Mouse (Mus musculus): Measurements from ENCODE around the gene Smad6.

Smad6 gene

GRCm38 (mm10) chr9:63989214-63989613, 32.6 kb downstream of the Smad6 start:
- no peak for DNase-seq (ENCODE audit: low spot score in 2 of 2)

- DNase-seq (ENCODE audit: low spot score in 2 of 2) = no peak
These were observed 36.7 kb downstream of the Smad6 start for GRCm38 (mm10) chr9:63985125-63985524.

- no peak for DNase-seq (ENCODE audit: low spot score in 2 of 2)
These were observed 38.8 kb downstream of the Smad6 start for GRCm38 (mm10) chr9:63982937-63983632.

DNA sequence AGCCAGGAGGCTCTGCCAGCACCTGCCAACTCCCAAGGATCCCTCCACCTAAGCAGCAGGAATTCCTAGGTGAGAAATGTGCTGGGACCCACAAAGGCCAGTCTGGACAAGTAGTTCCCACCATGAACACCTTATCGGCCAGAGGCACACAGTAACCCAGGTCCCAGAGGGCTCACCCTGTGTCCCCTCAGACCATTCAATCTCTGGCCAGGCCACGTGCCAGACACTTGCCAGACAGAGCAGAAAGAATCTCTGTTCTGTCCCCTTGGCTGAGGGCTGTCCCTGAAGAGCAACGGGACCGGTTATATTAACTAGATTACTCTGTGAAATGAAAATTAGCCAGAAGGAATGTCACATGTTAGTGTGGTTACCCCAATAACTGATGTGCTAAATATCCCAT, 39.9 kb downstream of the Smad6 start:
- no peak for DNase-seq (ENCODE audit: low spot score in 2 of 2)

DNA sequence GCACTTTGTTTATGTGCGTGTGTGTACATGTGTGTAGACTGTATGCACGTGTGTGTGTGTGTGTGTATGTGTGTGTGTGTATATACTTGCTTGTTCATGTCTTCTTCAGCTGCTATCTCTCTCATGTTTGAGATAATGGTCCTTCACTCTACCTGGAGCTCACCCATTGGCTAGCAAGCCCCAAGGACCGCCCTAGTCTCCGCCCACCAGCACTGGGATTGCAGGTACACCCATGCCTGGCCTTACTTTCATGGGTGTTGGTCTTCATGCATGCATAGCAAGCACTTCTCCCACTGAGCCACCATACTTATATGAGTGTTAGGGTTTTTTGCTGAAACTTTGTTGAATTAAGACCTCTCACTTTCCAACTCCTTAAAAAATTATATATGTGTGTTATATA, 40.5 kb downstream of the Smad6 start:
- DNase-seq (ENCODE audit: low spot score in 2 of 2) = no peak

DNA sequence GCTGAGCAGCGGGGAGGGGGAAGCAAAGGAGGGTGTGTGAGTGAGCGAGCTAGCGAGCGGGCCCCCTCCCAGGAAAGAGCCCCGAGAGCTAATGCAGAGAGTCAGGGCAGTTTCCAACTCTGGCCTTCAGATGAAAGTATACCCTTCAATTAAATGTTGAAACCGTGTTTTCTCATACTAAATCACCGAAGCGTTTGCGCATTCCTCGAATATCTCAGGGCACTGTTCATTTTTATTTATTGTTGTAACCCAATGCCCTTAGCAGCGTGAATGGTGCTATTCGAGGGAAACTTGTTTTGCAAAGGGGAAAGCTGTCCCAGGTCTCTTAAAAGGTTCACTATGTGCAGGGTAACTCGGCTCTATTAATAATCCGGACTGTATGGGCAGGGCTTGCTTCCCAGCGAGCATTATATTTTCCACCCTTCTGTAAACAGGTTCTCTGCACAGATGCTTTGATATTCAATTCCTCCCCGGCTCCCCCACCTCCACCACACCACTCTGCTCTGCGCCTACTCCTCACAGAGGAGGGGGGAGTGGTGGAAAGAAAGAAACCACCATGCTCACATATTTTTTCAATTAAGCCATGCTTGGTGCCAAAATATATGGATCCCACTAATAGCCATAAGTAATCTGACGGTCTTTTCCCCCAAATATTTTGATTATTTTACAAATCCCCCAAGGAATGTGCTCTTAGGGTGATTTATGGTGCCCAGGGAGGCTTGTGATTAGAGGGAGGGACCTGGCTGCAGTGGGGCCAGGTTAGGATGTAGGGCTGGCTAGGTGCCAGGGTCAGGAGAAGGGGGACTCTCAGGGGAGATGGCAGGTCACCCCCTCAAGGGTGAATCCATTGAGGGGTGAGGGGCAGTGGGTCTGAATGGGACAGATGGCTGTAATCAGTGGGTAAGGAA, 41.4 kb downstream of the Smad6 start:
- no peak for DNase-seq (ENCODE audit: low spot score in 2 of 2)

- DNase-seq (ENCODE audit: low spot score in 2 of 2) = no peak
These were observed 42.6 kb downstream of the Smad6 start for GRCm38 (mm10) chr9:63979275-63979674.

DNA sequence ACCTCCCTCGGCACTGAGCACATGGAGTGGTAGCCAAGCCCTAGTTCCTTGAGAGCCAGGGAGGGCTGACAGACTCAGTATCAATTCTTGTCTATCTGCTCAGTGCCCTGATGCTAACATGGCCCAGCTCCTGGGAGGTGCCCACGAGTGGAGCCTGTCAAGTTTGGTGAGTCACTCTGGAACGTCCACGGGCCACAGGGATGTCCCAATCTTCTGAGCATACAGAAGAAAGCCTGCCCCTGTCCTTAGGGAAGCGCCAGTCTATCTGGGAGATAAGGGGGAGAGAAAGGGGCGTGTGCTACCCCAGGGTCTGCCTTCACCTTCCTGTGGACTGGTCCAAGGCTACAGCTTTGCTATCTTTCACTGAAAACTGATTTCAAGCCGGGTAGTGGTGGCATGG, 43.2 kb downstream of the Smad6 start:
- no peak for DNase-seq (ENCODE audit: low spot score in 2 of 2)

GRCm38 (mm10) chr9:63975996-63976395, 45.9 kb downstream of the Smad6 start:
- no peak for DNase-seq (ENCODE audit: low spot score in 2 of 2)

DNA sequence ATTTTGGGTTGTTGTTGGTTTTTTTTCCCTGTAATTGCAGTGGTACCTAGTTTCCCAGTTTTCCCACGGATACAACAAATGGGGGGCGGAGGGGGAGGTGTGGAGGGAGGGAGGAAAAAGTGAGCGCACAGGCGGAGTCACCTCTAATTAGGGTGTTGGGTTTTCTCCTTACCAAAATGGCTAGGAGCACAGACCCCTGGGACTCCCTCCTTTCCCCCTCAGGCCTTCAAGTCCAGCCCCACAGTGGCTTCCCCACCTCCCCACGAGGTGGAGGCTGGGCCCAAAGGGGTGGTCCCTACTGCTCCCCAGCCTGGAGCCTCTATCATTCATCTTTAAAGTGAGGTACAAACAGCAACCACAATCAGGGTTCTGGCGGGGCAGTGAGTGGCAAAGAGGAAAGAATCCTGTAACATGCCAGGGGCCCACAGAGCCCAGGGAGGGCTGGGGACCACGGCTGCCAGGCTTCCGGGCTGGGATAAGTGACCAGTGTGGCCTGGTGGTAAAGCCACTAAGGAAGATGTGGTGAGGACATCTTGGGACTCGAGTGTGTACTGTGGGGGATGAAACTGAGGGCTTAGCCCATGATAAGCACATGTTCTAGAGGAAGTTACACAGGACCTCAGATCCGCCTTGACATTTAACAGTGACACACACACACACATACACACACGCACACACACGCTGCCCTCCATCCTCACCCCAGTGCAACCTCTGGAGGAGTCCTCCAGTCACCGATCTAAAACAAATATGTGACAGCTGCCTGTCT, 47.4 kb downstream of the Smad6 start:
- no peak for DNase-seq (ENCODE audit: low spot score in 2 of 2)

GRCm38 (mm10) chr9:63973662-63974190, 48.1 kb downstream of the Smad6 start:
- no peak for DNase-seq (ENCODE audit: low spot score in 2 of 2)

DNA sequence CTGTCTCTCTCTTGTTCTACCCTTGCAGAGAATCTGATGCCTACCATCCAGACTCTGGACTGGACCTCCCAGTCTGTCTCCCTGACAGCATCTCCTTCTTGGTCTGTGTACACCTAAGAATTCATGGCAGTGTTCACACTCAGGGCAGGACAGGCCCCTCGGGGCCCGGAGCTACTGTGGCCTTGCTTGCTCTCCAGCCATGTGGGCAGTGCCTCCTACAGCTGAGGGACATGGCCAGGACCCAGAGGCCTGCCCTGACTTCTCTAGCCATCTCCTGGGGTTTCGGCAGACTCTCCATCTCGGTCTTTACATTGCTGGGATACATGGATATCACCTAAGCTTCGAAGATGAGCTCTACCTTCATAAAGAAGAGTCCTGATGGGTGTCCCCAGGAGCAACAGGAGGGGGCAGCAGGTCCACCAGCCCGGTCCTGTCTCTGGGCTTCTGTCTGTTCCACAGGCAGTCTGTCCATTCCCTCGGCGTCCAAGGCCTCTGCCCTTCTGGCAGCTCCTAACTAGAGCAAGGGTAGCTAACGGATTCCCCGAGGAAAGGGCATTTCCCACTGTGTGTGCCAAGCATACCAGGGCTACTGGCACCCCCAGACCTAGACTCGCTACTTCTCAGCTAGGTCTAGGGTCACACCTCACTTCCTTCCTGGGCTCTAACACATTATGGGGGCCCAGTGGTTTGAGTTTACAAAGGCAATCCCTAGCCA, 49.1 kb downstream of the Smad6 start:
- no peak for DNase-seq (ENCODE audit: low spot score in 2 of 2)

GRCm38 (mm10) chr9:63971557-63971956, 50.3 kb downstream of the Smad6 start:
- no peak for DNase-seq (ENCODE audit: low spot score in 2 of 2)

- no peak for DNase-seq (ENCODE audit: low spot score in 2 of 2)
These were observed 51.0 kb downstream of the Smad6 start for GRCm38 (mm10) chr9:63970836-63971235.

- DNase-seq (ENCODE audit: low spot score in 2 of 2) = no peak
These were observed 51.5 kb downstream of the Smad6 start for GRCm38 (mm10) chr9:63970388-63970787.

GRCm38 (mm10) chr9:63969467-63969866, 52.4 kb downstream of the Smad6 start:
- DNase-seq (ENCODE audit: low spot score in 2 of 2) = no peak

GRCm38 (mm10) chr9:63968592-63968991, 53.3 kb downstream of the Smad6 start:
- DNase-seq (ENCODE audit: low spot score in 2 of 2) = peak; percentile 61 to 62

GRCm38 (mm10) chr9:63967408-63968172, 54.3 kb downstream of the Smad6 start:
- DNase-seq (ENCODE audit: low spot score in 2 of 2) = no peak

DNA sequence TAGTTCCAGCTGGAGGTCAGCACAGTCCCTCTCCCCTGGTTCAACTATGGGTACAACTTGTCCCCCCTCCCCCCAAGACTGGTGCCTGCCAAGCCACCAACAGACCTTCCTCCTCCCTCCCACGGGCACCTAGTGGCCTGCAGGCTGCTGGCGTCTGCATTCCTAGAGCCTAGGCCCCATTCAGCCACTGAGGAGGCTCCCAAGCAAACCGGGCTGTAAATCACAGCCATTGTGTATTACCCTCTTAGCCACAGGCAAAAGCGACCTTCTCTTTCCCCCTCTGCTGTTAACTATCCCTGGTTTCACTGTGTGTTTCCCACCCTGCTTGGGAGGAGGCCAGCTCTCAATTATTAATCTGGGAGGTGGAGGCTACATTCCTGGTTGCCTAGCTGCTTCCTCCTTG, 56.3 kb downstream of the Smad6 start:
- no peak for DNase-seq (ENCODE audit: low spot score in 2 of 2)

- DNase-seq (ENCODE audit: low spot score in 2 of 2) = no peak
These were observed 60.0 kb downstream of the Smad6 start for GRCm38 (mm10) chr9:63961881-63962280.

GRCm38 (mm10) chr9:63960829-63961185, 61.1 kb downstream of the Smad6 start:
- DNase-seq (ENCODE audit: low spot score in 2 of 2) = no peak

All from frontal cortex, postnatal 10 days (tissue).